Mouse (Mus musculus): ENCODE results near the gene Aldh1a1. TPM values are rescaled to one million over a fixed set of nuclear protein-coding genes. Genes with fewer than 3 reads are reported as not detected.

Gene Aldh1a1
- polyA plus RNA-seq (2016; fragmentation: Nextera tagmentation; extraction: Ambion mirVana), result 0.10 and 0.28 TPM in 2 replicates

- Histone ChIP-seq H3K27ac (replicated peaks) (no peak within 1 kb of the TSS), H3K9me3 (no peaks in the 10 kb centered on the region), H3K4me3 (no peak within 1 kb of the TSS), H3K9ac (replicated peaks) (no peak within 1 kb of the TSS), H3K27me3 (no peaks in the 10 kb centered on the region), H3K4me1 (no peaks in the 10 kb centered on the region), H3K36me3 (no peaks in the 10 kb centered on the region), H3K4me2 (replicated peaks) (no peak within 1 kb of the TSS)
- ATAC-seq (ENCODE audit: low FRiP score, low read depth), result no peak
- 65% methylated on average over 2 of the region's 2 CpGs for WGBS
Observed at GRCm38 (mm10) chr19:20492491-20492890, at the start of gene Aldh1a1. TSS of gene Aldh1a1 (plus strand) at chr19:20492715.

DNA sequence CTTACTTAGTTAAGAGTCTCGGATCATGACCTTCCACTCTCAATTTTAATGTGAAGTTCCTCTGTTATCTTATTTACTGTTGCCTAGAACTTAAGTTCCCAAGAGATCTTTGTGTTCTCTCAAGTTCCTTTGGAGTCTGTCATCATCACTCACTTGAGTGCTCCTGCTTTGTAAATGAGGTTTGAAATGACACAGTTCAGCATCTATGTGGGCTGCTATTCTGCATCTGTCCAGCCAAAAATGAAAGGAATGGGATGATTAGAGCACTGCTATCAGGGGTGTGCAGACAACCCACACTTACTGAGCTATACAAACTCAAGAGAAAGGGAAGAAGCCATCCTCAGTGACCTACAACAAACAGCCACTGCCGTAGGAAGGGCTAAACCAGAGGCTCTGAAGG is 44.7 kb upstream of the Aldh1a1 start:
- no peak for ATAC-seq (ENCODE audit: low FRiP score, low read depth)
- no peak overlapping the region for H3K4me3 ChIP-seq
- H3K27me3 ChIP-seq, result no peaks in the 10 kb centered on the region
- H3K36me3 ChIP-seq, result no peaks in the 10 kb centered on the region
- no peaks in the 10 kb centered on the region for H3K4me1 ChIP-seq
- no peak overlapping the region for H3K27ac ChIP-seq (replicated peaks)
- H3K9ac ChIP-seq (replicated peaks), result no peak overlapping the region
- 88% methylated on average over 2 of the region's 2 CpGs for WGBS
- H3K4me2 ChIP-seq (replicated peaks), result no peak overlapping the region
- H3K9me3 ChIP-seq, result no peaks in the 10 kb centered on the region

- Histone ChIP-seq H3K4me3 (no peak overlapping the region), H3K27ac (replicated peaks) (no peak overlapping the region), H3K9ac (replicated peaks) (no peak overlapping the region), H3K9me3 (no peaks in the 10 kb centered on the region), H3K36me3 (no peaks in the 10 kb centered on the region), H3K27me3 (no peaks in the 10 kb centered on the region), H3K4me1 (no peaks in the 10 kb centered on the region), H3K4me2 (replicated peaks) (no peak overlapping the region)
- ATAC-seq (ENCODE audit: low FRiP score, low read depth), result 0 out of 2 replicates have a peak, but pooled peaks have one; percentile 65
Observed at GRCm38 (mm10) chr19:20449546-20449945, 43.0 kb upstream of the Aldh1a1 start.

GRCm38 (mm10) chr19:20451045-20451444 is 41.5 kb upstream of the Aldh1a1 start:
- no peaks in the 10 kb centered on the region for H3K36me3 ChIP-seq
- ATAC-seq (ENCODE audit: low FRiP score, low read depth), result no peak
- no peaks in the 10 kb centered on the region for H3K9me3 ChIP-seq
- no peak overlapping the region for H3K4me3 ChIP-seq
- no peak overlapping the region for H3K27ac ChIP-seq (replicated peaks)
- H3K9ac ChIP-seq (replicated peaks), result no peak overlapping the region
- no peaks in the 10 kb centered on the region for H3K4me1 ChIP-seq
- no peaks in the 10 kb centered on the region for H3K27me3 ChIP-seq
- no peak overlapping the region for H3K4me2 ChIP-seq (replicated peaks)
- WGBS, result 89% methylated on average over 7 of the region's 7 CpGs

- no peak overlapping the region for H3K9ac ChIP-seq (replicated peaks)
- no peak overlapping the region for H3K4me2 ChIP-seq (replicated peaks)
- no peak overlapping the region for H3K27ac ChIP-seq (replicated peaks)
- H3K36me3 ChIP-seq, result no peaks in the 10 kb centered on the region
- 74% methylated on average over 1 of the region's 1 CpGs for WGBS
- no peak overlapping the region for H3K4me3 ChIP-seq
- no peaks in the 10 kb centered on the region for H3K27me3 ChIP-seq
- no peak for ATAC-seq (ENCODE audit: low FRiP score, low read depth)
- H3K4me1 ChIP-seq, result no peaks in the 10 kb centered on the region
- no peaks in the 10 kb centered on the region for H3K9me3 ChIP-seq
Observed at GRCm38 (mm10) chr19:20484497-20484896, 8.0 kb upstream of the Aldh1a1 start.

- no peak for ATAC-seq (ENCODE audit: low FRiP score, low read depth)
- no peaks in the 10 kb centered on the region for H3K27me3 ChIP-seq
- 83% methylated on average over 4 of the region's 4 CpGs for WGBS
Observed at GRCm38 (mm10) chr19:20491950-20492349, 565 bp upstream of the Aldh1a1 start.

DNA sequence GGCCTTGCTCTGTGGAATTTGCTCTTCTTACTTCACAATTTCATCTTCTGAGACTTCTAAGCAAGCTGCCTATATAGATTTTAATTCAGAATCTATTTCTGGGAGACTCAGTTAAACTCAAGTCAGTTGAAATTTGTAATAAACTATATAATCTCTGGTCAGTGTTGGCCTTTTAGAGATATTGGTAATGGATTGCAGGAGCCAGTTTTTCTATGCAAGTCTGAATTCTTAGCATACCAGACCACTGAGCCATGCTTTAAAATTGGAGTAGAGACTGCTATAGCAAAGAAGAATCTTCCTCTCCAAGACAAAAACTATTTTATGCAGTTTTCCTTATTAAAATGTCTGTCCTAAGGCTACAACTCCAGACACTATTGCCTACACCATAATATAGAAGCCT is 4.0 kb downstream of the Aldh1a1 start:
- H3K27ac ChIP-seq (replicated peaks), result no peak overlapping the region
- ATAC-seq (ENCODE audit: low FRiP score, low read depth), result no peak
- no peak overlapping the region for H3K4me2 ChIP-seq (replicated peaks)
- H3K9me3 ChIP-seq, result no peaks in the 10 kb centered on the region
- no peaks in the 10 kb centered on the region for H3K4me1 ChIP-seq
- no peaks in the 10 kb centered on the region for H3K36me3 ChIP-seq
- no peak overlapping the region for H3K4me3 ChIP-seq
- H3K27me3 ChIP-seq, result no peaks in the 10 kb centered on the region
- H3K9ac ChIP-seq (replicated peaks), result no peak overlapping the region

More at GRCm38 (mm10) chr19:20491950-20492349, 565 bp upstream of the Aldh1a1 start:
- H3K9ac ChIP-seq (replicated peaks), result no peak overlapping the region
- H3K27ac ChIP-seq (replicated peaks), result no peak overlapping the region
- no peaks in the 10 kb centered on the region for H3K9me3 ChIP-seq
- H3K4me2 ChIP-seq (replicated peaks), result no peak overlapping the region
- no peak overlapping the region for H3K4me3 ChIP-seq
- no peaks in the 10 kb centered on the region for H3K36me3 ChIP-seq
- H3K4me1 ChIP-seq, result no peaks in the 10 kb centered on the region

DNA sequence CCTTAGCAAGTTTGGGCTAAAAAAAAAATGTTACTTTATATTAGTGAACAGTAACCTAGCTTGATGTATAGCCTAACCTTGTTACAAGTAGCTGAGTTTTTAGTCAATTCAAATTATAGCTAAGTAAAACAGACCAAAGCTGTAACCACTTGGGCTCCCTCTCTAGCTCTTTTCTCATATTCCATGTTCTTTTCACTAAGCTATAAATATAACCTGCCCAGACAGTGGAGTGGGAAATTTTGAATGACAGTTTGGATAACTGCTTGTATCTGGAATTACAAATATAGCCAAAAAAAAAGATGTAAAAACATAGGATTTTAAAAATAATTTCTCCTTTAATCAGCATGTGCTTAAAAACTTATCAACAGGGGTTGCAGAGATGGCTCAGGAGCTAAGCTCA is 12.8 kb downstream of the Aldh1a1 start:
- ATAC-seq (ENCODE audit: low FRiP score, low read depth), result no peak
- Histone ChIP-seq H3K4me2 (replicated peaks) (no peak overlapping the region), H3K27ac (replicated peaks) (no peak overlapping the region), H3K9ac (replicated peaks) (no peak overlapping the region), H3K4me3 (no peak overlapping the region), H3K9me3 (no peaks in the 10 kb centered on the region), H3K36me3 (no peaks in the 10 kb centered on the region), H3K4me1 (no peaks in the 10 kb centered on the region), H3K27me3 (no peaks in the 10 kb centered on the region)

- WGBS, result 28% methylated on average over 9 of the region's 9 CpGs
- H3K36me3 ChIP-seq, result no peaks in the 10 kb centered on the region
- peak; percentile 23; the same call in 1 of the 2 replicates for ATAC-seq (ENCODE audit: low FRiP score, low read depth)
- no peaks in the 10 kb centered on the region for H3K4me1 ChIP-seq
- no peak overlapping the region for H3K4me3 ChIP-seq
- no peak overlapping the region for H3K4me2 ChIP-seq (replicated peaks)
- H3K27ac ChIP-seq (replicated peaks), result no peak overlapping the region
- no peaks in the 10 kb centered on the region for H3K27me3 ChIP-seq
- H3K9ac ChIP-seq (replicated peaks), result no peak overlapping the region
- H3K9me3 ChIP-seq, result no peaks in the 10 kb centered on the region
Observed at GRCm38 (mm10) chr19:20506936-20507615, 14.6 kb downstream of the Aldh1a1 start.

GRCm38 (mm10) chr19:20508609-20509008 is 16.1 kb downstream of the Aldh1a1 start:
- no peak overlapping the region for H3K27ac ChIP-seq (replicated peaks)
- H3K9ac ChIP-seq (replicated peaks), result no peak overlapping the region
- WGBS, result 30% methylated on average over 4 of the region's 4 CpGs
- H3K4me1 ChIP-seq, result no peaks in the 10 kb centered on the region
- no peaks in the 10 kb centered on the region for H3K9me3 ChIP-seq
- H3K36me3 ChIP-seq, result no peaks in the 10 kb centered on the region
- H3K4me2 ChIP-seq (replicated peaks), result no peak overlapping the region
- no peaks in the 10 kb centered on the region for H3K27me3 ChIP-seq
- no peak for ATAC-seq (ENCODE audit: low FRiP score, low read depth)
- no peak overlapping the region for H3K4me3 ChIP-seq

- ATAC-seq (ENCODE audit: low FRiP score, low read depth), result no peak
- H3K9me3 ChIP-seq, result no peaks in the 10 kb centered on the region
- no peak overlapping the region for H3K9ac ChIP-seq (replicated peaks)
- no peak overlapping the region for H3K27ac ChIP-seq (replicated peaks)
- H3K36me3 ChIP-seq, result no peaks in the 10 kb centered on the region
- H3K27me3 ChIP-seq, result no peaks in the 10 kb centered on the region
- WGBS, result 92% methylated on average over 2 of the region's 2 CpGs
- H3K4me1 ChIP-seq, result no peaks in the 10 kb centered on the region
- H3K4me3 ChIP-seq, result no peak overlapping the region
- H3K4me2 ChIP-seq (replicated peaks), result no peak overlapping the region
Observed at GRCm38 (mm10) chr19:20511971-20512370, 19.5 kb downstream of the Aldh1a1 start.

DNA sequence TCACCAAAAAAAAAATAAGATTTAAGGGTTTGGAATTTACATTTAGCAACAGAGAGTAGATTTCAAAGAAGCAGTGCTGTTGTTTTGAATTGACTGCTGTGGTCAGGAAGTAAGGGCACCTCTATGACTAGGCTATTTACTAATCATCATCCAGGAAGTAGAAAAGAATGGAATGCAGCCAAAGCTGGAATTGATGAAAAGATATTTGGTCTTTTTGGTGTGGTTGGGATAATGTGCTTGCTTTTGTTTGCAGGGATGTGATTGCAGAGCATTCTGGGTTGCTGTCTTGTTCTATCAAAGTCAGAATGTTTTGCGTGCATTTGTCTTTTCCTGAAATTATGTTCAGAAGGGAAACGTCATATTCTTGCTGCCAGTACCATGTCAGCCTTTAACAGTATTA is 20.7 kb downstream of the Aldh1a1 start:
- Histone ChIP-seq H3K9me3 (no peaks in the 10 kb centered on the region), H3K4me3 (no peak overlapping the region), H3K9ac (replicated peaks) (no peak overlapping the region), H3K4me2 (replicated peaks) (no peak overlapping the region), H3K36me3 (no peaks in the 10 kb centered on the region), H3K27ac (replicated peaks) (no peak overlapping the region), H3K27me3 (no peaks in the 10 kb centered on the region), H3K4me1 (no peaks in the 10 kb centered on the region)
- WGBS, result 90% methylated on average over 2 of the region's 2 CpGs
- no peak for ATAC-seq (ENCODE audit: low FRiP score, low read depth)

Measured in midbrain, embryonic 12.5 days (tissue).